Mouse (Mus musculus) small intestine, adult 2 months (tissue): ENCODE measurements around the gene Mndal.
"Not testable (repeated sequence)": the region's sequence is repeated elsewhere in the genome, so short reads cannot be mapped to it uniquely, and the experiment has no call there.

ENCODE experiments used
- CTCF ChIP-seq: fragments of 200-500 bp; IDR thresholded peaks from 2 replicates; pipeline ENCODE4 v1.5.1; 2012; ENCODE audit warnings: low read depth, mild to moderate bottlenecking, control low read depth, inconsistent platforms, low read length, moderate library complexity, mixed read lengths; ENCODE audit not compliant: insufficient replicate concordance, insufficient read length; ENCODE audit errors: extremely low read depth
- POLR2A ChIP-seq: fragments of 200-500 bp; IDR thresholded peaks from 2 replicates; pipeline ENCODE4 v1.6.1; 2012; ENCODE audit warnings: low read depth, mild to moderate bottlenecking, control low read depth, inconsistent platforms, low read length, moderate library complexity

DNA sequence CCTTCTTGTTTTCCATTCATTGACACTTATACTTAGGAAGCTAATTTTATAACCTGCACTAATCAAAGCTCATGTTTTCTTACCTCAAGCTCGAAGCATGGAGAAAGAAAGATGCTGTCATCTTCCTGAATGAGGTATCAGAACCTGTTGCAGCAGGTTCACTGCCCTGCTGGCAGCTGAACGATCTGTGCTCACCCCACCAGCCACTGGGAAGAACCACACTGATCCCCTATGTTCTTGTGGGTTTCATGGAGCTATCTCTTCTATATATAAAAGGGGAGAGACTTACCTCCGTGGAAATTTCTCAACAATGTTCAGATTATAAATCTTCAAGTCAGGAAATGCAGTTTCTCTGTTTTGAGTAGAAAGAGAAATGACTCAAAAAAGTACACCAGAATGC, 140.1 kb downstream of the Mndal start:
- TF ChIP-seq CTCF, POLR2A: not testable (repeated sequence)
